ENCODE assay signal across 14 mouse cellular contexts in the genomic region with DNA sequence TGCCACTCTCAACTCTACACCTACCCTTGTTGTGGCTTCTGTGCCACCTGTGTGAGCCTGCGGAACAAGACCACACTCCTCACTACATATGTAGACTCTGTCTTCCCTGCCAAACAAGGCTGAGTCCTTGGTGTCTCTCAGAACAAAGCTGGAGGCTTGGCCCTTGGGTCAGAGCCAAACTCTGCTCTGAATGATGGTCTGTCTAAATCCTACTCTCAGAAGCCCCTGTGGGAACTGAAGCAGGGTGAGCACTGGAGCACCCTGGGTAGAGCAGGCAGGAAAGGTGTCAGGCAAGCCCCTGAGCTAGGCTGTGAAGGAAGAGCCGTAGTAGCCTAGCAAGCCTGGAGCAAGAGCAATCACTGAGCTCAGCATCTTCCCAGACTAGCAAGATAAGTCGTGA. TPM values are rescaled to one million over a fixed set of nuclear protein-coding genes. Genes with fewer than 3 reads are reported as not detected.
DNase-seq lines count a peak whose midpoint lies in the region; ATAC-seq and TF ChIP-seq lines count a peak whose summit lies in the region.
"Had no signal": no experiment of that assay in that cellular context is flagged by ENCODE, and none has a peak within 500 bp of the region (broad histone marks: within the 10 kb centered on the region; RNA-seq: fewer than 3 reads in every experiment).

No protein-coding gene starts in this region.

- ATAC-seq in heart, embryonic 15.5 days (replicated peaks; ENCODE audit: insufficient number of reproducible peaks, insufficient read depth, low FRiP score, low read depth) = no peak
- peak; percentile 6; the same call in 1 of the 2 replicates for ATAC-seq in lung, postnatal 0 days
- no peak for ATAC-seq in stomach, postnatal 0 days (ENCODE audit: low FRiP score, low TSS enrichment)
- ATAC-seq: forebrain, embryonic 14.5 days; intestine, postnatal 0 days; Patski had no signal

- TF ChIP-seq POLR2A in bone marrow macrophage, adult 2 months (IDR thresholded peaks at IDR 0.05; ENCODE audit: borderline replicate concordance, low read depth, low read length) = no peak

- no peak for TF ChIP-seq EP300 in lung, postnatal 0 days (IDR thresholded peaks at IDR 0.05)
- TF ChIP-seq EP300 in stomach, postnatal 0 days (optimal IDR thresholded peaks at IDR 0.05) = no peak

- no peak for TF ChIP-seq CTCF in lung, postnatal 0 days (IDR thresholded peaks at IDR 0.05)
- no peak for TF ChIP-seq CTCF in bone marrow macrophage, adult 2 months (IDR thresholded peaks at IDR 0.05; ENCODE audit: low read depth, low read length)
- no peak for TF ChIP-seq CTCF in stomach, postnatal 0 days (IDR thresholded peaks at IDR 0.05; ENCODE audit: low read depth)

- no peak for DNase-seq in heart, postnatal 25 days (ENCODE audit: low spot score)
- peak; percentile 28 for DNase-seq in lung, postnatal 0 days (ENCODE audit: low spot score)
- DNase-seq in lung, postnatal 14 days = no peak
- no peak for DNase-seq in stomach, postnatal 0 days (ENCODE audit: low spot score)
- no peak for DNase-seq in layer of hippocampus, adult 9-11 months
- DNase-seq in testis, postnatal 14 days (ENCODE audit: low spot score) = no peak
- DNase-seq: embryo, embryonic 11 days; gastrocnemius, postnatal 36 days had no signal

- no peaks in the 10 kb centered on the region for H3K9me3 ChIP-seq in heart, embryonic 15.5 days (replicated peaks)
- H3K9me3 ChIP-seq in lung, postnatal 0 days (ENCODE audit: low read length) = no peaks in the 10 kb centered on the region
- no peaks in the 10 kb centered on the region for H3K9me3 ChIP-seq in stomach, postnatal 0 days (ENCODE audit: control insufficient read depth, low read length)

- no peak overlapping the region for H3K4me3 ChIP-seq in heart, embryonic 15.5 days
- H3K4me3 ChIP-seq in lung, postnatal 0 days (ENCODE audit: low read depth, low read length) = no peak overlapping the region
- no peak overlapping the region for H3K4me3 ChIP-seq in bone marrow macrophage, adult 2 months (ENCODE audit: insufficient read depth, low read length)
- H3K4me3 ChIP-seq in stomach, postnatal 0 days (ENCODE audit: low read depth, low read length) = no peak overlapping the region

- peak overlapping the region; percentile 51 for H3K27ac ChIP-seq in heart, embryonic 15.5 days
- peak overlapping the region; percentile 38; the same call in 1 of the 2 replicates for H3K27ac ChIP-seq in lung, postnatal 0 days (ENCODE audit: low read length)
- H3K27ac ChIP-seq in bone marrow macrophage, adult 2 months (ENCODE audit: insufficient read depth, low read depth, low read length) = peak overlapping the region; percentile 47
- H3K27ac ChIP-seq in stomach, postnatal 0 days (replicated peaks) = peak overlapping the region; percentile 35
- H3K27ac ChIP-seq: liver, embryonic 14.5 days had no signal

- H3K4me2 ChIP-seq in heart, embryonic 15.5 days = no peak overlapping the region
- no peak overlapping the region for H3K4me2 ChIP-seq in lung, postnatal 0 days (replicated peaks; ENCODE audit: low read depth, low read length)
- H3K4me2 ChIP-seq in stomach, postnatal 0 days (replicated peaks; ENCODE audit: low read depth) = no peak overlapping the region

- 41% methylated on average over 3 of the region's 3 CpGs for WGBS in heart, embryonic 15.5 days
- 39% methylated on average over 3 of the region's 3 CpGs for WGBS in lung, postnatal 0 days
- 57% methylated on average over 3 of the region's 3 CpGs for WGBS in stomach, postnatal 0 days

- intact Hi-C loops in heart, postnatal 25 days (cut with DNase I) = no loop called here

- no peaks in the 10 kb centered on the region for H3K27me3 ChIP-seq in heart, embryonic 15.5 days
- no peaks in the 10 kb centered on the region for H3K27me3 ChIP-seq in lung, postnatal 0 days (replicated peaks; ENCODE audit: insufficient read depth, low read length)
- no peaks in the 10 kb centered on the region for H3K27me3 ChIP-seq in stomach, postnatal 0 days (ENCODE audit: control insufficient read depth, insufficient read depth, low read length)
- H3K27me3 ChIP-seq: Patski had no signal

- peaks cover 54% of the 10 kb centered on the region for H3K4me1 ChIP-seq in heart, embryonic 15.5 days (replicated peaks)
- H3K4me1 ChIP-seq in lung, postnatal 0 days (ENCODE audit: insufficient read depth, low read depth, low read length) = peaks cover 43% of the 10 kb centered on the region
- H3K4me1 ChIP-seq in bone marrow macrophage, adult 2 months (ENCODE audit: control insufficient read depth, insufficient read depth, low read length) = peaks cover 41% of the 10 kb centered on the region
- H3K4me1 ChIP-seq in stomach, postnatal 0 days (replicated peaks; ENCODE audit: control insufficient read depth, insufficient read depth) = no peaks in the 10 kb centered on the region; the same call in 1 of the 2 replicates

- H3K9ac ChIP-seq in heart, embryonic 15.5 days = no peak overlapping the region
- no peak overlapping the region for H3K9ac ChIP-seq in lung, postnatal 0 days (replicated peaks; ENCODE audit: low read depth)
- H3K9ac ChIP-seq in stomach, postnatal 0 days (ENCODE audit: low read length) = no peak overlapping the region
- H3K9ac ChIP-seq: liver, embryonic 14.5 days had no signal

- no peaks in the 10 kb centered on the region for H3K36me3 ChIP-seq in heart, embryonic 15.5 days
- no peaks in the 10 kb centered on the region for H3K36me3 ChIP-seq in lung, postnatal 0 days (ENCODE audit: insufficient read depth, low read length)
- no peaks in the 10 kb centered on the region for H3K36me3 ChIP-seq in stomach, postnatal 0 days (ENCODE audit: control insufficient read depth, insufficient read depth, low read length)

RNA-seq across cellular contexts. Expression of gene Egfl7, which starts 29.6 kb away (rescaled TPM):
- 159 and 197 TPM in 2 replicates for polyA plus RNA-seq in heart, embryonic 15.5 days (2015; fragmentation: Nextera tagmentation; extraction: Ambion mirVana)
- 100 to 1,000 TPM; 149 to 179 TPM for total RNA-seq in heart, postnatal 25 days (2021)
- polyA plus RNA-seq in lung, postnatal 0 days (2015; fragmentation: Nextera tagmentation; extraction: Ambion mirVana) = 412 and 467 TPM in 2 replicates
- 1.5 TPM in 1 of 2 replicates, not detected in the other for polyA plus RNA-seq in bone marrow macrophage, adult 2 months (2012; ENCODE audit: insufficient read depth, insufficient read length, missing spikeins)
- 49.7 and 54.3 TPM in 2 replicates for polyA plus RNA-seq in stomach, postnatal 0 days (2015; fragmentation: Nextera tagmentation; extraction: Ambion mirVana)

RNA-seq across cellular contexts. Expression of gene Notch1, which starts 33.7 kb away (rescaled TPM):
- 10.8 and 24.2 TPM in 2 replicates for polyA plus RNA-seq in heart, embryonic 15.5 days (2015; fragmentation: Nextera tagmentation; extraction: Ambion mirVana)
- 10 to 100 TPM; 27.5 to 32.3 TPM for total RNA-seq in heart, postnatal 25 days (2021)
- 11.8 and 14.7 TPM in 2 replicates for polyA plus RNA-seq in lung, postnatal 0 days (2015; fragmentation: Nextera tagmentation; extraction: Ambion mirVana)
- polyA plus RNA-seq in bone marrow macrophage, adult 2 months (2012; ENCODE audit: insufficient read depth, insufficient read length, missing spikeins) = 27.6 and 36.4 TPM in 2 replicates
- polyA plus RNA-seq in stomach, postnatal 0 days (2015; fragmentation: Nextera tagmentation; extraction: Ambion mirVana) = 4.8 and 5.6 TPM in 2 replicates

RNA-seq across cellular contexts. Expression of gene Gm20532, which starts 36.2 kb away (rescaled TPM):
- not detected in 2 replicates for polyA plus RNA-seq in heart, embryonic 15.5 days (2015; fragmentation: Nextera tagmentation; extraction: Ambion mirVana)
- not detected for total RNA-seq in heart, postnatal 25 days (2021)
- polyA plus RNA-seq in lung, postnatal 0 days (2015; fragmentation: Nextera tagmentation; extraction: Ambion mirVana) = not detected in 2 replicates
- polyA plus RNA-seq in bone marrow macrophage, adult 2 months (2012; ENCODE audit: insufficient read depth, insufficient read length, missing spikeins) = not detected in 2 replicates
- polyA plus RNA-seq in stomach, postnatal 0 days (2015; fragmentation: Nextera tagmentation; extraction: Ambion mirVana) = 0.18 TPM in 1 of 2 replicates, not detected in the other
- total RNA-seq: gastrocnemius, postnatal 36 days had no signal
- polyA plus RNA-seq: forebrain, embryonic 14.5 days; intestine, postnatal 0 days; liver, embryonic 14.5 days; Patski had no signal

RNA-seq across cellular contexts. Expression of gene Agpat2, which starts 54.0 kb away (rescaled TPM):
- polyA plus RNA-seq in heart, embryonic 15.5 days (2015; fragmentation: Nextera tagmentation; extraction: Ambion mirVana) = 19.9 and 26.3 TPM in 2 replicates
- 10 to 100 TPM; 49.7 to 51.6 TPM for total RNA-seq in heart, postnatal 25 days (2021)
- 59.5 and 72.8 TPM in 2 replicates for polyA plus RNA-seq in lung, postnatal 0 days (2015; fragmentation: Nextera tagmentation; extraction: Ambion mirVana)
- 35.3 and 38.5 TPM in 2 replicates for polyA plus RNA-seq in bone marrow macrophage, adult 2 months (2012; ENCODE audit: insufficient read depth, insufficient read length, missing spikeins)
- 109 and 120 TPM in 2 replicates for polyA plus RNA-seq in stomach, postnatal 0 days (2015; fragmentation: Nextera tagmentation; extraction: Ambion mirVana)

Comparison
In these comparisons a context has a peak if more than half of its experiments do, and no peak if none do; other contexts are left out.
1. RNA of gene Egfl7, which starts 29.6 kb away (polyA plus RNA-seq): 412 to 467 TPM in lung, postnatal 0 days, 159 to 197 TPM in heart, embryonic 15.5 days and 49.7 to 54.3 TPM in stomach, postnatal 0 days; 1.5 TPM in bone marrow macrophage, adult 2 months; every median in the first group is over 10 times any median in the second.
2. Peak in every context shown above with its lines, with median percentiles within 50 percentile points of each other: H3K27ac ChIP-seq.